Mouse (Mus musculus): Measurements from ENCODE around the gene Rapgef5.

The Rapgef5 gene

GRCm38 (mm10) chr12:117622972-117623371 is 106.7 kb downstream of the Rapgef5 start:
- no peak for DNase-seq

- DNase-seq: no peak
Observed at GRCm38 (mm10) chr12:117627311-117627710, 111.0 kb downstream of the Rapgef5 start.

GRCm38 (mm10) chr12:117628321-117629093 is 112.2 kb downstream of the Rapgef5 start:
- no peak for DNase-seq

GRCm38 (mm10) chr12:117632133-117632532 is 115.9 kb downstream of the Rapgef5 start:
- DNase-seq: no peak

- DNase-seq: no peak
Observed at GRCm38 (mm10) chr12:117636139-117636772, 120.0 kb downstream of the Rapgef5 start.

- DNase-seq: no peak
Observed at GRCm38 (mm10) chr12:117636969-117637368, 120.7 kb downstream of the Rapgef5 start.

GRCm38 (mm10) chr12:117638833-117639232 is 122.6 kb downstream of the Rapgef5 start:
- no peak for DNase-seq

- no peak for DNase-seq
Observed at GRCm38 (mm10) chr12:117639356-117640121, 123.3 kb downstream of the Rapgef5 start.

GRCm38 (mm10) chr12:117642512-117642911 is 126.2 kb downstream of the Rapgef5 start:
- no peak for DNase-seq

- no peak for DNase-seq
Observed at GRCm38 (mm10) chr12:117645771-117646170, 129.5 kb downstream of the Rapgef5 start.

- DNase-seq: no peak
Observed at GRCm38 (mm10) chr12:117653920-117654472, 137.7 kb downstream of the Rapgef5 start.

GRCm38 (mm10) chr12:117656935-117657334 is 140.7 kb downstream of the Rapgef5 start:
- DNase-seq: no peak

- no peak for DNase-seq
Observed at GRCm38 (mm10) chr12:117657766-117658165, 141.5 kb downstream of the Rapgef5 start.

- DNase-seq: no peak
Observed at GRCm38 (mm10) chr12:117658821-117659220, 142.5 kb downstream of the Rapgef5 start.

GRCm38 (mm10) chr12:117660361-117660760 is 144.1 kb downstream of the Rapgef5 start:
- peak; percentile 11 for DNase-seq

- no peak for DNase-seq
Observed at GRCm38 (mm10) chr12:117661871-117662270, 145.6 kb downstream of the Rapgef5 start.

- DNase-seq: peak; percentile 19
Observed at GRCm38 (mm10) chr12:117663637-117664036, 147.4 kb downstream of the Rapgef5 start.

- DNase-seq: no peak
Observed at GRCm38 (mm10) chr12:117664644-117665043, 148.4 kb downstream of the Rapgef5 start.

- DNase-seq: no peak
Observed at GRCm38 (mm10) chr12:117666391-117666790, 150.1 kb downstream of the Rapgef5 start.

- DNase-seq: no peak
Observed at GRCm38 (mm10) chr12:117669610-117670400, 153.5 kb downstream of the Rapgef5 start.

GRCm38 (mm10) chr12:117673188-117673587 is 156.9 kb downstream of the Rapgef5 start:
- no peak for DNase-seq

- DNase-seq: no peak
Observed at GRCm38 (mm10) chr12:117674511-117674910, 158.2 kb downstream of the Rapgef5 start.

All from kidney, adult 18-20 months (tissue).